Mouse (Mus musculus) left cerebral cortex, postnatal 14 days (tissue): ENCODE measurements around the gene Syk. TPM values are rescaled to one million over a fixed set of nuclear protein-coding genes. Genes with fewer than 3 reads are reported as not detected.

ENCODE experiments used
- DNase-seq, 2 experiments: peaks; one replicate each; pipeline ENCODE4 v3.0.0; 2021 to 2022; ENCODE audit warnings: low spot score in 2 of 2, mixed read lengths in 1 of 2
- intact Hi-C: fragments of 180-260 bp; cut with DNase I; formaldehyde crosslinking; loops from one replicate; pipeline ENCODE4 v1.15.1; 2025
- total RNA-seq, 2 experiments: library from RNA; stranded (reverse); gene quantifications; 2 replicates each; pipeline ENCODE4 v1.2.3; 2021

The Syk gene
- total RNA-seq, 2 experiments from 2014 or later: 2.9 to 4.5 TPM

DNA sequence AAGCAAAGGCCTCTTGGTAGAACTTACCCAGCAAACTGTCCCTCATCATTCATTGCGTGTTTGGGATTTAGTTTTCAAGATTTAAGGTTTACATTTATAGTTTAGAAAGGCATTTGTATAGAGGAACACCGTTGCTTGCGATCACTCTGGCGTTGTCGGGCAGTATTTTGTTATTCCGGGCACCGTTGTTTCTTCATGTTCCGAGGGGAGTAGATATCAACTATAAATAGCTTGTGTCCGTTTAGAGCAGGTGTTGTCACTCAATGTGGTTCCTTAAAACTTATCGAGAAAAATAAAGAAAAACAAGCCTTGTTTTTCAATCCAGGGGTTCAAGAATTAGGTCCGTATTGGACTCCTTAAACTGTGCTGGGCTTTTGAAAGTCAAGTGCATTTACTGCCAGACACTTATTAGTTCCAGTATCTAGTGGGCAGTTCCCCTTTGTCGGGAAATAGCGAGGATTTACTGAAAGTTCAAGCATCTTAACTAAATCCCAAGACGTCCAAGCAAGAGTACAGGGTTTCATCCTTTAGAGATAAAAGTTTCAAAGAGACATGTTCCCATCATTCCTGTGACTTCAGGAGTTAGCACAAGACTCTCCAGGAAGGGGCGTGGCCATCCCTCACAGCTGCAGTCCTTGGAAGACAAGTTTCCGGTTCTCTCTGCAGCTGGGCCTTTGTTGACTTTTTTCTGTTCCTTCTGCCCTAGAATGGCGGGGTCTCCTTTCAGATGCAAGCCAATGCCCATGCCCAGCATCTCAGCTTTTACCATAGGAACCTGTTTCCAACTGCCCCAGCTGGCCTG lies 1.9 kb downstream of the Syk start:
- no peak for DNase-seq
- intact Hi-C loops: no loop called here

DNA sequence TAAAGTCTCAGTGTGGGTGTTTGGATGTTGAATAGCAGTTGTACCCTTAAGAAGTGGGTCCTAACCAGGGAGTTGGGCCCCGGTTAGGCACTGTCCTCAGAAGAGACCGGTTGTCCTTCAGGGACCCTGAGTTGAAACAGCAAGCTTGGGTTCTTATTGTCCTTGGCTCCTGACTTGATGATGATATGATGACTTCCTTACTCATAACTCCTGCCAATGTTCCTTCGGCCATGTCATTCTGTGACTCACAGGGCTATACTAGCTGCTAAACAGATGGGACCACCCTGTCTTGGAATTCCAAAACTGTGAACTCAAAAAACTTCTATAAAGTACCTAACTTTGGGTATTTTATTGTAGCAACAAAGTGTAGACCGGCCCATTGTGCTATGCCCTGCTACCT lies 4.8 kb downstream of the Syk start:
- DNase-seq: no peak
- intact Hi-C loops: no loop called here

DNA sequence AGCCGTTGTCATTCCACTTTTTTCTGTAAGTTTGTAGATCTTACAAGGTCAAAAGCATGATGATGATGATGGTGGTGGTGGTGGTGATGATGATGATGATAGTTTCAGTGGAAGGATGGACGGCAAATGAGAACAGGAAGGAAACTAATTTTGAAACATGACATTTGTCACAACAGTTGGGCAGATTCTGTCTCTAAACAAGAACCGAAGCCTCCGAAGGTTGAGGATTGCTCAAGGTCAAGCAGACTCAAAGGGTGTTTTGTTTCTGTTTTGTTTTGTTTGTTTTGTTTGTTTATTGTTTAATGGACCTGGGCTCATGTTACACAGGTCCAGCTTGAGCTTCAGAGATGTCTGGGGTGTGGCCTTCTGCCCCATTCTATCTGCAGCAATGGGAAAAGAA lies 6.1 kb downstream of the Syk start:
- intact Hi-C loops: no loop called here
- no peak for DNase-seq

DNA sequence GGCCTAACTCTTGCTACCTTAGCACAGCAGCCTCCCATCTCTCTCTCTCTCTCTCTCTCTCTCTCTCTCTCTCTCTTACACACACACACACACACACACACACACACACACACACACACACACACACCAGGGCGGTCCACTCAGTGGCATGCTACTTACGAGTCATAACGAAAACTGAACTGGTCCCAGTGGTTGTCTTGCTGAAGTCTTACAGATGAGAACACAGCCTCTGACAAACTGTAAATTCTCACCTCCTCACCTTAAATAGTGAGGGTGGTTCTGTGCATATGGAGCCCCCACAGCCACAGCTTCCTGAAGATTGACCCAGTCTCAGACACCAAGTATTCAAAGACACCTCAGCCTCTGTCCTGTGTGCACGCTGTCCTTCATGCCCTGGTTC lies 8.9 kb downstream of the Syk start:
- intact Hi-C loops: no loop called here
- DNase-seq: no peak

DNA sequence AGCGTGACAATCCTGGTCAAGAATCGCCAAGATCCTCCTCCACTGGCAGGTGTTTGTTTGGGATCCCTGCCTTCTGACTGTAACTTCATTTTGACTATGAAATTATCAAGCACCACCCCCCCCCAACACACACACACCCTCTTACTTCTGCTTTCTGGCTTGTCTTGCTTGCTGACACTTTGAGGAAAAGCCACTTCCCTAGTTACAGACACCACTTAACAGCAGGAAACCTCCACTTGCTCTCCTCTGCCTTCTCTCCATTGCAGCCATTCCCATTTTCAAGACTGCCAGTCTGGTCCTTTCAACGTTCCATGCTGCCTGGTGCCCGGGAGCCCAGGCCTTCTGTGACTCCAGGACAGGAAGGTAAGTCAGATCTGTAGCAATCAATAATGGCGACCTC lies 13.7 kb downstream of the Syk start:
- intact Hi-C loops: no loop called here
- no peak for DNase-seq

DNA sequence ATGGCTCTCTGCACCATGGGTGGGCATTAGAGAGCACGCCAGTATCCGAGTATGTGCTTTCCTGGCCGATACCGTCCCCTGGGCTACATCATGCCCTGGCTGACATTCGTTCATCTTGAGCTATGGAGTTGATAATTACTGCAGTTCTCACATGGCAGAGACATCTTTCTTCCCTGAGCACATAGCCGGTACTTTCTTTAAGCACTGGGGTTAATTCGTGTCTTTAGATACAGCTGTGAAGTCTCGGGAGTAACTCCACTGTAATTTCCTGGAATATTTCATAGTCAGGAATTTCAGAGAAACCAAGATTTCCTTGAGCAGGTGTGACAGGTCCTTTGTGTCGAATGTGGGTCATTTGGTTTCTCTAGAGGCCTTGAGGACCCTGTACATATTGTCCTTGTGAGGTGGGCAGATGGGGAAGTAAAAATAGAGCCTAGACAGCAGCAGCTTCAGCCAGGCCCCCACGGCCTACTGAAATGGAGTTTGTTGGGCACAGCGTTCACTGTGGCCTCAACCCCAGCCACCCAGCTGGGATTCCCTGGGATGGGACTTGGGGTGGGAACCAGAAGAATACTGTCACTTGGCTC lies 14.2 kb downstream of the Syk start:
- intact Hi-C loops: no loop called here
- no peak for DNase-seq

DNA sequence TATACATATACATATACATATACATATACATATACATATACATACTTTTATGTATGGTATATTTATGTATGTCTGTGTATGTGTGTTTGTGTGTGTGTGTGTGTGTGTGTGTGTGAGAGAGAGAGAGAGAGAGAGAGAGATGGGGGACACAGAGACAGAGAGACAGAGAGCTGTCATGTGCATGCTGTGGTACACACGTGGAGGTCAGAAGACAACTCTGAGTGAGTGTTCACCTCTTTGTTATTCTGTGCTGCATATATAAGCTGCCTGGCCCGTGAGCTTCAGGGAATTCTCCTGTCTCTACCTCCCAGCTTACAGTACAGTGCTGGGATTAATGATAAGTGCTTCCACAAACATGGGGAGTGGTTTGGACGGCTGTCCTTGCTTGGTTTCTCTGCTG lies 15.3 kb downstream of the Syk start:
- no peak for DNase-seq
- intact Hi-C loops: no loop called here

DNA sequence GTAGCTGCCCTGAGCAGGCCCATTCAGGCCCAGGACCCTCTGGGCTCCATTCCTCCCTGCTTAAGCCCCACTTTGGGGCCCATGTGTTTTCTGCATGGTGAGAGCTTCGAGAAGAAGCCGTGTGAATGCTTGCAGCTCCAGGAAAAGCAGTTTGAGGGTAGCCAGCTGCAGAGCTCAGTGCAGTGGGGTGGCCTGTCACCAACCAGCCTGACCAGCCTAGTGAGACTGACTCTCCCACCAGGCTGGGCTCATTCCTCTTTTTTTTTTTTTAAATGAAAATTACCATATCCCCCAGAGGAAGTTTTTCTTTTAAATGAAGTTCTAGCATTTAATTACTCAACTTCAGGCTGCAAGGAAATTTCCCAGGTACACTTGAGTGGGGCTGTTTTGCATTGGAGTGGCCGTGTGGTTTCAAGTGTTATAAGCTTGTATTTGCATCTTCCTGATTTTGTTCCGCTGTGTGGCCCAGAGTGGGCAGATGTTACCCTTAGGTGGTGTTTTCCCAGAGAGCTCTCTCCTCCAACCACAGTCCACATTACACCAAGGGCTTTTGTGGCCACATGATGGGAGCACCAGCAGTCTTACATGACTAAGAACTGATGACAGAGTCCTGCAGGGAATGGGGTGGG lies 17.2 kb downstream of the Syk start:
- intact Hi-C loops: no loop called here
- DNase-seq: no peak

DNA sequence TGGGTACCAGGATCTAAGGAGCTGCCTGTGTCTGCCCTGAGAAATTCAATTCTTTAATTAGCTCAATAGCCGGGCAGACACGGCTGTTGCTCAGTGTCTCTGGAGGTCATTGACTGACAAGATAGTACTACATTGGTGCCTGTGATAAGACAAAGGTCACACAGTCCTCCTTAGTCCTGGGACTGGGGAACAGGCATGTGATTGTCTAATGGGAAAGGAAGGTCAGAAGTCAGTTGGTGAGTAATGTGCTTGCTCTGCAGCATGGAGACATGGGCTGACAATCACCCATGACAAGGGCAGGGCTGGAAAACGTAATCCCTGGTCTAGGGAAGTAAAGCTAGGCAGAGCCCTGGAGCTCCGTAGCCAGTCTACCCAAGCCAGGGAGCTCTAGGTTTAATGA lies 19.8 kb downstream of the Syk start:
- intact Hi-C loops: no loop called here
- DNase-seq: no peak

DNA sequence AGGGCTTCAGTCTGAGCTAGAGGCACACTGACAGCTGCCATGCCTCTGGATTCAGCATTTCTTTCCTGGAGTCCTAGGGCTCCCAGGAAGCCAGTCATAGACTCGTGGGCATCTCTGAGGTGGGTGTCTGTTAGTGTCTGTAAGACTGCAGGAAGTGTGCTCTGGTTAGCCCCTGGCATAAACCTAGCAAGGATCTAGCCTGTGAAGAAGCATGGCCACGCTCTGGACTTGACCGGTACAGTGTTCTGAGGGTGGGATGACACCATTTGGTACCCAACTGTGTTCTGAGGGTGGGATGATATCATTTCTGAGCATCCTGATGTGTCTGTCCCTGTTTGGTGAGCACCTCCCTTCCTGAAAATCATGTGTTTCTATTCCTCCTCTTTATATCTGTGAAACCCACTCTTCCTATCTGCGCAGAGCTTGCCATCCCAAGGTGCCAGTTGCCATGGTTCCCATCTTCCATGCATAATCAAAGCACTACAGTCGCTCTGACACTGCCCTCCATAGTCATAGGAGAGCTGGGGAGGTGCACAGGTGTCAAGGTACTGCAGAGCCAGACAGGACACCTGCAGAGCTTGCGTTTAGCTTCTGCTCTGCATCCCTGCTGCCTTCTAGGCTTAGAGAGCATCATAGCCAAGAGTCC lies 20.9 kb downstream of the Syk start:
- DNase-seq: peak; percentile 12 to 51
- intact Hi-C loops: no loop called here

DNA sequence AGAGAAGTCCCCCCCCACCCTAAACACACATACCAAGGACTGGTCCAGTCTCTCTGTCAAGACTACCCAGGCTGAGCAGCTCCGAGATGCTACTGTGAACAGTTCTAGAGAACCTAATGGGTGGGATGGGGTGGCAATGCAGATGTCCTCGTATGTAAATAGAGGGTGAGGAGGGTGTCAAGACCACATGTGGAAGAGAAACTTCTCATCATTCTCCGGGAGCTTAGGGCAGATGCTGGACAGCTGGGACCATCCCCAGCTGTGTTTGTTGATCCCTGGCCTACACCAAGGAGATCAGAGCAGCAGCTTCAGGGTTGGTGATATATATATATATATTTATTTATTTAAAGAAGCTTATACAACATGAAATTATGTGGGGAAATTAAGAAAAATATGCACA lies 22.0 kb downstream of the Syk start:
- DNase-seq: no peak
- intact Hi-C loops: no loop called here

DNA sequence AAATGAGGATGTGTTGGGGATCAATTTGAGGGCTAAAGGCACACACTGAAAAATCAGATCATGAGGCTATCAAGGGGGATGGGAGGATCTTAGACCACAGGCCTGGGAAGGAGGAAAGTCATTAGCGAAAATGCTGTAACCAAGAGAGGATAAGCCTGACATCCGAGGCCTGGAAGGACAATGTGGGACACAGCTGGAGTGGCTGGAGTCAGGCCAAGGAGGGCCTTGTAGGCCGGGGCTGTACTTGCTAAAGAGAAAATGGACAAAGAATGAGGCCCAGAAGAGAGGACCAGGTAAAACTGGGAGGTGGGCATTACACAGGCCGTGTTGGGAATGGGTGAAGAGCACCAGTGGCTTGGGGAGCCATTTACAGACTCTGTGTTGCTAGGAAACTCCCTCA lies 22.9 kb downstream of the Syk start:
- no peak for DNase-seq
- intact Hi-C loops: no loop called here

DNA sequence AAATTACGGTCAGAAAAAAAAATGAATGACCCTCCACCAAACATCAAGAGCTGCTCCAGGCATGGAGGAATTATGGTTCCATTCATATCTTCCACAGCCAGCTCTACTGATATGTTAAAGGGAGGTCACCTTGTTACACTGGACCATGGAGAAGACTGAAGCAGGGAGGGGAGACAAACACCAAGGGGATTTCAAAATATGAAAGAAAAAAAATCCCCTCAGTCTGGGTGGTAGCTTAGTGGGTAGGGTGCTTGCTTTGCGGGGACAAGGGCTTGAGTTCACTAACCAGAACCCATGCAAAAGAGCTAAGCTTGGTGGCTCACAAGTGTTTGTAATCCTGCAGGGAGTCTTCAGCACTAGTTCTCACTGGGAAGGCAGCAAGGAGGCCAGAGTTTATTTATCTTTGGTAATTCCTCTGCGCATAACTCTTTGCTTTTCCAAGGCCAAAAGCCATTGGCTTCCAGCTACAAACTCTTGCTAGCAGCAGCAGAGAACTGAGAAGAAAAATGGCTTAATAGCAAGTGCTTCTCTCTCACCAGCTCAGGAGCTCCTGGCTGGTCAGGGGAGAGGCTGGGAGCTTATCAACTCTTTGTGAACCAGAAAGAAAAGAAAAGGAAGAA lies 23.8 kb downstream of the Syk start:
- intact Hi-C loops: no loop called here
- no peak for DNase-seq

DNA sequence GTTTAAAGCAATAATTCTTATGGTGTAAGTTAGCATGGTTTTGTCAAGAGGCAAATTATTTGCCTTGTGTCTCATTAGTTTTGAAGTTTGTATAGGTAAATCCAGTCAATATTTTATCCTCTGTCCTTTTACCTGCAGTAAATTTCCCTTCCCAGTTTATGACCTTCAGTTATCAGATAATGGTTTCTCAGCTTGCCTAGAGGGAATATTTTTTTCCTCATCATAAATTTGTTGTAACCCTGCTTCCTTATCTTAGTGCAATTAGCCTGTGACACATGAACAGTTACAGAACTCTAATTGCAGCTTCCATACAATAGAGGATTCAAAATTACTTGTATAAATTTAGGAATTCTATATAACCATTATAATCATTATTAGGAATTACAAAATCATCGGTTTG lies 25.0 kb downstream of the Syk start:
- no peak for DNase-seq
- intact Hi-C loops: no loop called here

DNA sequence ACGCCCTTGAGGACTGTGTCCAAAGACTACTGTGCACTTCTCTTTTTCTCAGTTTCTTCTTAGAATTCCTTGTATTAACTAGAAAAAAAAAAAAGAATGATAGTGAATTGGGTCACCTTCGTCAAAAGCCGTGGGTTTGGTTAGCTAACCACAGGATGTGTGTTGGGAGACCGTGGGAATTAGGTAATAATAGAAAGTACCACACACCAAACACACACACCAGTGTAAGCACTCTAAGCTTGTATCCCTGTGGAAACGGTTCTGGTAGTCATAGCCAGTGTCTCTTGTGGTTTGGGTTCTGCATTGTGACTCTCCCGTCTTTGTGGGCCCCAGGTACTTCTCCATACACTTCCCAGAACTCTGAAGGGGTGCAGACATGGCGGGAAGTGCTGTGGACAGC lies 27.5 kb downstream of the Syk start:
- intact Hi-C loops: no loop called here
- no peak for DNase-seq

DNA sequence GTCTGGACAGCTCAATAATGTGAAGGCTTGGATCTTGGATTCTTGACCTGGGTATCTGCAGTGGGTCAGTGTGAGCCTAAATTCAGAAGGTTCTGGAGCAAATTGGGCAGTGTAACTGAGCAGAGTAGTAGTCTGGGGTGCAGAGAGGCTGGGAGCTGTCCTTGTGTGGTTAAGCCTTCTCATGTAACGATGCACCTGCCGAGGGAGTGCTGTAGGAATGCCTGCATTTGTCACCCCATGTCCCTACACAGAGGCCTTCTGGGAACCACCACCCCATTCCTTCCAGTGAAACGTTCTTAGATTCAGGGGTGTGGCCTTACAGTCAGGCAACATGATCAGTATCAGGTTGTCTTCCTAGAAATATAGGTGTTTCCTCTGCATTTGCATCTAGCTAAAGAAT lies 30.3 kb downstream of the Syk start:
- DNase-seq: no peak
- intact Hi-C loops: no loop called here

DNA sequence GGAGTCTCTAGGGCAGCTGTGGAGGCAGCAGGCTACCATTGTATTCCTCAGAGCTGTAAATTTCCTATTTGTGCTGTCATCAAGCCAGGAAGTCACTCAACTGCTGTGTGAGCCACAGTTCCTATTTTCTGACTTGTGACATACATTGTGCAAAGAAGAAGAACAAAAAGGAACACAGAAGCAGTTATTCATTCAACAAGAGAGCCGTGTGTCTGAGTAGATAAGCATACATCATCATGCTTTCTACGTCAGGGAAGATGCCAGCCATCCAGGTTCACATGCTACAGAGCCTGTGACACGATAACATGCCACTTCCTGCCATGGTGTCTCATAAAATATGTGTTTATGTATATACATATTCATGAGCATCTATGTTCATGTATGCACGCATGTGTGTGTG lies 32.1 kb downstream of the Syk start:
- no peak for DNase-seq
- intact Hi-C loops: loop anchor here (5.0 kb wide), 1 partner anchor 43 kb away; no protein-coding TSS in a partner anchor

DNA sequence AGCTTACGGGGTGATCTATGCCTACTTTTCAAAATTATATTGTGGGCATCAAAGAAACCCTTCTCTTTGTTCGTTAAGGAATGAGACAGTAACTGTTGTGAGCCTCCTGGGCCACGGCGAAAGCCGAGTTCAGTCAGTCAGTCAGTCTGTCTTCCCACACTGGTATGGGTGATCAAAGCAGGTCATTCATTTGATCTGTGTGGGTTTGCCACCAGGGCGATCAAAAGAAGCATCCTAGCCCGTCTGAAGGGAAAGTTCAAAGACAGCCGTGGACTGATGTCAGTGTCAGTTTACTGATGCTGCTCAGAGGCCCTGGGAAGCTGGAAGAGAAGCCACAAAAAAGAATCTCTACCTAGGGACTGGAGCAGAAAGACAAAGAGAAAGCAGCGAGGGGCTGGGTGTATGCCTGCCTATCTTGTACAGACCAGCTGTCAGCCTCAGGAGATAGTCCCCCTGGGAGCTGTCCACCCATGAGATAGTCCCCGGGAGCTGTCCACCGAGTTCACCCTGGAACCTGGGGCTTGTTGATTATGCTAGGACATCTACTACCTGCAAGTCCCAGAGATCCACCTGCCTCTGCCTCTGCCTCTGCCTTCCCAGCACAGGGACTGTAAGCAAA lies 34.2 kb downstream of the Syk start:
- no peak for DNase-seq
- intact Hi-C loops: loop anchor here (5.0 kb wide), 1 partner anchor 45 kb away; no protein-coding TSS in a partner anchor

DNA sequence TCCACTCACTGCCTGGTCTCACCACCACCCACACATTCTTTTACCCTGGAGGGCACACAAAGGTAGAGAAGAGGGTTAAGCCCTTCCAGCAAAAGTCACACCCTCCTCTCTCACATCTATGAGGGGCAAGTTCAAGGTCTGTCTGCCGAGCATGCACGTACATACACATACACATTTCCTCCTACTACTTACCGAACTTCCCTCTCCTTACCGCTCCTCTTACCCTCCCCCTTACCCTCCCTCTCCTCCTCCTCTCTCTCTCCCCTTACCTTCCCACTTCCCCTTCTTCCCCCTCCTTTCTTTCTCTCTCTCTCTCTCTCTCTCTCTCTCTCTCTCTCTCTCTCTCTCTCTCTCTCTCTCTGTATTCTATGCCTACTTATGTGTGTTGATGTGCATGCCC lies 35.6 kb downstream of the Syk start:
- intact Hi-C loops: loop anchor here (5.0 kb wide), 1 partner anchor 46 kb away; no protein-coding TSS in a partner anchor
- DNase-seq: no peak

DNA sequence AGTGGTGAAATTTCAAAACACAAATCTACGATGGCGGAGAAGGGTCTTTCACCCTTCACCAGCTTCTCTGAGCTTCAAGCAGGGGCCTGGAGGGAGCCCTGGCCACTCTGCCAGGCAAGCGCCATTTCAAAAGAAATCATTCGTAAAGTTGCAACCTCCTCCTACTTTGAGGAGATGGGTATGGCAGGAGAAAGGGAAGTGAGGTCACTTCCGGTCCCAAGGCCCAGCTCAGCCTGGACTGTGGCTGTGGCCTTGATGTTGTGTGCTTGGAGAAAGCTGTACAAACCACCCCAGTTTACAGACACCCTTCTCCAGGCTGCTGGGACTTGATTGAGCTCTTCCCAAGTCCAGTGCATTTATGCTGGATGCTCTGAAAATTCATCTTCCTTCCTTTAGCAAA lies 36.5 kb downstream of the Syk start:
- DNase-seq: no peak
- intact Hi-C loops: loop anchor here (5.0 kb wide), 1 partner anchor 47 kb away; no protein-coding TSS in a partner anchor
